Mouse (Mus musculus) forebrain, embryonic 14.5 days (tissue): ENCODE measurements at regions not wholly inside any gene's neighbourhood (a gene's known extent, or its start where the extent isn't known, plus 50 kb on each side); places are given as distances from the start of the nearest gene placed in this dataset.
"Not testable (repeated sequence)": the region's sequence is repeated elsewhere in the genome, so short reads cannot be mapped to it uniquely, and the experiment has no call there.

Experiments
- ATAC-seq: fragments of 200-750 bp; cut with Nextera tagmentation; 2 replicates; pipeline ENCODE4 v1.8.0; 2017; ENCODE audit warnings: mild to moderate bottlenecking, moderate library complexity
- DNase-seq: peaks from one replicate; pipeline ENCODE4 v3.0.0-alpha.2; 2015; ENCODE audit warnings: low spot score
- H3K27ac ChIP-seq: fragments of 300-500 bp; sonication (generic); 2 replicates; pipeline ENCODE4 v1.5.1; 2014; ENCODE audit warnings: low read depth, mild to moderate bottlenecking, control low read depth, low read length, moderate library complexity
- H3K27me3 ChIP-seq: fragments of 300-500 bp; sonication (generic); replicated peaks from 2 replicates; pipeline ENCODE4 v1.6.1; 2014; ENCODE audit warnings: low read length, control low read depth, mixed read lengths; ENCODE audit not compliant: control insufficient read depth, insufficient read depth
- H3K36me3 ChIP-seq: fragments of 300-500 bp; sonication (generic); 2 replicates; pipeline ENCODE4 v1.6.1; 2014; ENCODE audit warnings: low read length, control low read depth; ENCODE audit not compliant: control insufficient read depth, insufficient read depth
- H3K4me1 ChIP-seq: fragments of 300-500 bp; sonication (generic); 2 replicates; pipeline ENCODE4 v1.6.1; 2014; ENCODE audit warnings: antibody characterized with exemption, low read length, control low read depth; ENCODE audit not compliant: control insufficient read depth, insufficient read depth
- H3K4me2 ChIP-seq: fragments of 300-500 bp; sonication (generic); 2 replicates; pipeline ENCODE4 v1.6.1; 2014; ENCODE audit warnings: mild to moderate bottlenecking, control low read depth, low read length
- H3K4me3 ChIP-seq: fragments of 300-500 bp; sonication (generic); 2 replicates; pipeline ENCODE4 v1.5.1; 2014; ENCODE audit warnings: low read depth, low read length, control low read depth
- H3K9ac ChIP-seq: fragments of 300-500 bp; sonication (generic); 2 replicates; pipeline ENCODE4 v1.6.1; 2014; ENCODE audit warnings: mild to moderate bottlenecking, low read length, control low read depth, moderate library complexity
- H3K9me3 ChIP-seq: fragments of 300-500 bp; sonication (generic); replicated peaks from 2 replicates; pipeline ENCODE4 v1.6.1; 2016; ENCODE audit warnings: low read length, control low read depth, mixed read lengths; ENCODE audit not compliant: control insufficient read depth
- WGBS: fragments of 180-500 bp; shearing (Covaris S2); extraction: QIAGEN DNeasy Blood & Tissue Kit; methylation state at CpG from one replicate; pipeline ENCODE4 v1.1.7; 2014; 5-methylcytosine and 5-hydroxymethylcytosine counted together

DNA sequence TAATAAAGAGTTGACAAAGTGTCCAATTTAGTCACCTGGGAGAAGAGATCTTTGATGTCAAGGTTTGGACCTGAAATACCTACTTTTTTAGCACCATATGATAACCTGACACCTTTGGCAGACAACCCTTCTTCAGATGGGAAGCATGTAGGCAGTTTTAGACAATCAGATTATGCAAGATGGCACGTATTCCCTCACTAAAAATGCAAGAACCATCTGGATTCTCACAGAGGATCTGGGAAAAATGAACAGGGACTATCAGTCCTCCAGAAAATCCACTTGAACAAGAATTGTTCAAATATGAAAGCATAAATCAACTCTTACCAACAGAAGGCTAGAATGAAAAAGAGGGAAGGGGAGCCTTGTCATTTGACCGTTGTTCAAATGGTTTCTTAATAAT, 148.4 kb downstream of the Mat2b start:
- no peak for ATAC-seq
- 86% methylated on average over 2 of the region's 2 CpGs for WGBS

GRCm38 (mm10) chr11:40545537-40545936, 149.5 kb downstream of the Mat2b start:
- DNase-seq (no peak), ATAC-seq (no peak)
- Histone ChIP-seq H3K9ac (no peak overlapping the region), H3K27me3 (no peaks in the 10 kb centered on the region), H3K36me3 (no peaks in the 10 kb centered on the region), H3K9me3 (no peaks in the 10 kb centered on the region), H3K4me1 (no peaks in the 10 kb centered on the region), H3K4me3 (no peak overlapping the region), H3K4me2 (no peak overlapping the region), H3K27ac (no peak overlapping the region)
- WGBS: 67% methylated on average over 1 of the region's 1 CpGs

More for the DNA sequence above, 148.4 kb downstream of the Mat2b start:
- Histone ChIP-seq H3K4me1 (no peaks in the 10 kb centered on the region), H3K36me3 (no peaks in the 10 kb centered on the region), H3K9me3 (no peaks in the 10 kb centered on the region), H3K9ac (no peak overlapping the region), H3K27ac (no peak overlapping the region), H3K27me3 (no peaks in the 10 kb centered on the region), H3K4me3 (no peak overlapping the region), H3K4me2 (no peak overlapping the region)
- DNase-seq: no peak

DNA sequence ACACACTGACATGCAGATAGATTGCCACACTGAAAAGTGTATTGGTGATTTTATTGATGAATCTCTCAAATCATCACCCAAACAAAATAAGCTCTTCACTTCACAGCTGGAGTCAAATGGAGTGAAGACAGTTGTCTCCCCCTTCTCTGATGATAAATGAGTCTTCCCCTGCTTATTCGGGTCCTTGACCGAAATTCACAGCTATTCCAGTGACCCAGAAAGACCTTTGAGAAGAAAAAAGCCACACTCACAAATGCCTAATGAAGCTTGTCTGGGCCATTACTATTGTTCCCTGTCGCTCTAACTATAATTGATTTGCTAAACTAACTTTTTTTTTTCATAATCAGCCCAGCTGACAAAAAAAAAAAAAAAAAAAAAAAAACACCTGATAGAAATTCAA, 154.8 kb downstream of the Mat2b start:
- Histone ChIP-seq H3K4me3 (no peak overlapping the region), H3K9me3 (no peaks in the 10 kb centered on the region), H3K27ac (no peak overlapping the region), H3K36me3 (no peaks in the 10 kb centered on the region), H3K4me1 (no peaks in the 10 kb centered on the region), H3K4me2 (no peak overlapping the region), H3K27me3 (no peaks in the 10 kb centered on the region), H3K9ac (no peak overlapping the region)
- DNase-seq (no peak), ATAC-seq (no peak)
- WGBS: 26% methylated on average over 3 of the region's 3 CpGs

GRCm38 (mm10) chr11:40539776-40540175, 155.2 kb downstream of the Mat2b start:
- 47% methylated on average over 11 of the region's 11 CpGs for WGBS
- Histone ChIP-seq H3K9ac (no peak overlapping the region), H3K4me2 (no peak overlapping the region), H3K4me3 (no peak overlapping the region), H3K36me3 (no peaks in the 10 kb centered on the region), H3K4me1 (no peaks in the 10 kb centered on the region), H3K9me3 (no peaks in the 10 kb centered on the region), H3K27ac (no peak overlapping the region), H3K27me3 (no peaks in the 10 kb centered on the region)
- no peak for ATAC-seq
- no peak for DNase-seq

DNA sequence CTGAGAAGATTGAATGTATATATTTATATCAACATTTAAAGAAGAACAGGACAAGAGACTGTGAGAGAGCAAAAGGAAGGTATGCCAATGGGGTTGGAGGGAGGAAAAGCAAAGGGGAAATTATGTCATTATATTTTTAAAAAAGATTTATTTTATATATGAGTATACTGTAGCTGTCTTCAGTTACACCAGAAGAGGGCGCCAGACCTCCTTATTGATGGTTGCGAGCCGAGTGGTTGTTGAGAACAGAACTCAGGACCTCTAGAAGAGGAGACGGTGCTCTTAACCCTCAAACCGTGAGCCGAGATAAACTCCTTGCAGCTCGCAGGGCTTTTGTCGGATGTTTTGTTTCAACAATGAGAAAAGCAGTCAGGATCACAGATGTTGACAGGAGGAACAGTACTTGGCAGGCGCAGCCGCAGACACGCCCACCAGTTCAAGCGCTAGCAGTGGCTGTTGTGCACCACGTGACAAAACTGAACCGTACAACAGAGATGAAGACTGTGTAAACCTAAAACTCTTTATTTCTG, 158.7 kb downstream of the Mat2b start:
- no peak overlapping the region for H3K27ac ChIP-seq
- H3K4me3 ChIP-seq: no peak overlapping the region
- DNase-seq (no peak), ATAC-seq (no peak)
- H3K27me3 ChIP-seq: no peaks in the 10 kb centered on the region
- no peaks in the 10 kb centered on the region for H3K36me3 ChIP-seq
- no peaks in the 10 kb centered on the region for H3K9me3 ChIP-seq
- H3K9ac ChIP-seq: no peak overlapping the region
- no peak overlapping the region for H3K4me2 ChIP-seq
- no peaks in the 10 kb centered on the region for H3K4me1 ChIP-seq
- 87% methylated on average over 14 of the region's 14 CpGs for WGBS

DNA sequence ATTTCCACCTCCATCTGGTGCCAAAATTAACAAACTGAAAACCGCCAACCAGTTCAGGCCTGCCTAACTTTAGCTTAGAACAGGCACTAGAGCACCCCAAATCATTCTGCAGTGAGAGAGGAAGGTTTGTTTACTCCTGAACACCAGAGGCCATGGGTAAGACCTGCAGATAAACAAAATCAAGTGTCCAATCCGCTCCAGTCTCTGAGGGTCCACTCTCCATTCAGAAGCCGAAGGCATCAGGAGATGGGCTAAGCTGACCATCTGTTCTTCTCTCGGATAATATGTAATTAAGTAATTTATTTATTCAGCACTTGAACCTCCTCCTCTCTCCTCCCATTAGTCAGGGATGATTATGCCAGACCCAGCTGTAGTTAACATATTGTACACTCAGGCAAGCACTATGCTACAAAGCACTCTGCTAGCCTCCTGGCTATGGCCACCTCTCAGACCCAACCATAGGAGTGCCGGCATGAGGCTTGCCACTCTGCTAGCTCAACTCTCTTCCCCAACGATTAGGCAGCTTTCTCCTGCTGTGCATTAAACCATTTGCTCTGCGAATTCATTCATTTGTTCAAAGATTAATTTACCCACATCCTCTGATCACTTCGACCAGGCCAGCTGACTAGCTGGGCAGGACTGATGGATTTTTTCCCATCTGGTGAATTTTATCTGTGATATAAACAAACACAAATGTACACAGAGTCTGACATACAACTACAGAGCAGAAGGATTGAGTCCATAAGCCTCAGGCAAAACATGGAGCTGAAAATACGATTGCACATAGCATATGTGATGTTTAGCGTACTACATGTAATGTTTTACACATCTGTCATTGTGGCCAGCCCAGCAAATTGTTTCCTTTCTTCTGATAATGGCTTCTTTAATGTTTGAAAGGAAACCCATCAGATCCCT, 184.4 kb downstream of the Mat2b start:
- H3K27me3 ChIP-seq: no peaks in the 10 kb centered on the region
- peak; percentile 92 for ATAC-seq
- no peak overlapping the region for H3K27ac ChIP-seq
- WGBS: 52% methylated on average over 10 of the region's 10 CpGs
- no peaks in the 10 kb centered on the region for H3K4me1 ChIP-seq
- H3K4me3 ChIP-seq: no peak overlapping the region
- H3K9ac ChIP-seq: no peak overlapping the region
- no peak overlapping the region for H3K4me2 ChIP-seq
- H3K36me3 ChIP-seq: no peaks in the 10 kb centered on the region
- no peaks in the 10 kb centered on the region for H3K9me3 ChIP-seq
- DNase-seq: peak; percentile 66

DNA sequence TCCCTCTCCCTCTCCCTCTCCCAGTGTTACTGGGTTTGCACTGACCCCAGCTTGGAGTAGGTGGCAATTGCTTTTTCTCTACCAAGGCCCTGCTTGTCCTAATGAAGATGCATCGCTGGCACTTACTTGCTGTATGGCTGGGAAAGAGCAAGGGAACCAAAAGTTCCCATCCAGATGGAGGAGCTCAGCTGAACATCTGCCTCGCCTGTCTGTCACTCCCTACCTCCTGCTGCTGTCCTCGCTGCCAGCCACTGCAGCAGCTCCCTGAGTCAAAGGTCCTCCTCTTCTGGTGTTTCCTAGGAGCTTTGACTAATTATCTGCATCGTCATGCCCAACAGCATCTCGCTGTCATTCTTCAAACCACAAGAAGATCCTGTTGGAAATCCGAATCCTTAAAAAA, 203.4 kb downstream of the Mat2b start:
- no peaks in the 10 kb centered on the region for H3K27me3 ChIP-seq
- no peaks in the 10 kb centered on the region for H3K4me1 ChIP-seq
- no peak overlapping the region for H3K27ac ChIP-seq
- H3K4me3 ChIP-seq: no peak overlapping the region
- DNase-seq (no peak), ATAC-seq (no peak)
- no peaks in the 10 kb centered on the region for H3K36me3 ChIP-seq
- no peak overlapping the region for H3K4me2 ChIP-seq
- no peaks in the 10 kb centered on the region for H3K9me3 ChIP-seq
- H3K9ac ChIP-seq: no peak overlapping the region
- 53% methylated on average over 6 of the region's 6 CpGs for WGBS

DNA sequence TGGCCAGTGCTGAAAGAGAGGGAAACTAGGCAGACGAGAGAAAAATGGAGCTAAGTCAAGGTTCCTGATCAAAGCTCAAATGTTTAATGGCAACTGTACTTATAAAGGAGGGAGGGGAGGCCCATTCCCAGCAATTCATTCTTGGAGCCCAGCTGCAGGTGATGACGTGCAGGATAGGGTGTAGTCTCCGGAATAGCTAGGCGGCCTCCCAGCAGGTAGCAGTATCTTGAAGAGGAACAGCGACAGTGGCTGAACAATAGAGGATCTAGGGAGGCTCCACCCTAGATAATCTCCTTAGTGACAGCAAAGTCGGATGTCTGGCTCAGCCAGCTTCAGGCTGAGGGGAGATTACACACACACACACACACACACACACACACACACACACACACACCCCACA, 216.8 kb downstream of the Mat2b start:
- not testable (repeated sequence) for H3K4me2 ChIP-seq, H3K4me3 ChIP-seq, H3K9me3 ChIP-seq, H3K9ac ChIP-seq, H3K36me3 ChIP-seq, ATAC-seq, H3K4me1 ChIP-seq, H3K27ac ChIP-seq, H3K27me3 ChIP-seq, DNase-seq
- WGBS: 15% methylated on average over 6 of the region's 6 CpGs

GRCm38 (mm10) chr11:40477294-40477693, 217.7 kb downstream of the Mat2b start:
- ATAC-seq (no peak), DNase-seq (no peak)
- Histone ChIP-seq H3K36me3 (no peaks in the 10 kb centered on the region), H3K27me3 (no peaks in the 10 kb centered on the region), H3K4me1 (no peaks in the 10 kb centered on the region), H3K4me2 (no peak overlapping the region), H3K27ac (no peak overlapping the region), H3K9me3 (no peaks in the 10 kb centered on the region), H3K4me3 (no peak overlapping the region), H3K9ac (no peak overlapping the region)
- 38% methylated on average over 7 of the region's 7 CpGs for WGBS
